Mouse (Mus musculus): Measurements from ENCODE around the gene Tlx2. TPM values are rescaled to one million over a fixed set of nuclear protein-coding genes. Genes with fewer than 3 reads are reported as not detected.

The Tlx2 gene
- polyA plus RNA-seq (2016; fragmentation: Nextera tagmentation; extraction: Ambion mirVana): not detected in 2 replicates

DNA sequence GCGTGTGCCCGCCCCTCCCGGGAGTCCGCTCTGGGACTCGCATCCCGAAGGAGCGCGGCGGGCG is at the start of gene Tlx2:
Gene Tlx2, minus strand, starts transcription at position 47 of the 64 bp plus-strand sequence.
- Histone ChIP-seq H3K27me3 (peaks cover 100% of the 10 kb centered on the region), H3K9me3 (no peaks in the 10 kb centered on the region), H3K4me3 (replicated peaks) (peak within 1 kb of the TSS; percentile 31), H3K4me2 (peak within 1 kb of the TSS; percentile 39), H3K36me3 (replicated peaks) (no peaks in the 10 kb centered on the region), H3K4me1 (peaks cover 26% of the 10 kb centered on the region), H3K9ac (no peak within 1 kb of the TSS), H3K27ac (no peak within 1 kb of the TSS)
- ATAC-seq (ENCODE audit: low FRiP score): no peak
- 1% methylated on average over 10 of the region's 10 CpGs for WGBS

- Histone ChIP-seq H3K36me3 (replicated peaks) (peaks cover 39% of the 10 kb centered on the region), H3K9ac (peak overlapping the region; percentile 86; the same call in 1 of the 2 replicates), H3K27ac (no peak overlapping the region), H3K27me3 (no peaks in the 10 kb centered on the region), H3K4me2 (peak overlapping the region; percentile 94), H3K9me3 (no peaks in the 10 kb centered on the region), H3K4me1 (peaks cover 65% of the 10 kb centered on the region), H3K4me3 (replicated peaks) (peak overlapping the region; percentile 79)
- WGBS: 85% methylated on average over 7 of the region's 7 CpGs
- ATAC-seq (ENCODE audit: low FRiP score): no peak
These were observed 49.6 kb upstream of the Tlx2 start for GRCm38 (mm10) chr6:83119734-83120051.

GRCm38 (mm10) chr6:83118825-83119733 is 49.0 kb upstream of the Tlx2 start:
- Histone ChIP-seq H3K4me1 (peaks cover 64% of the 10 kb centered on the region), H3K27ac (0 out of 2 replicates have a peak overlapping the region, but pooled peaks have one; percentile 46), H3K36me3 (replicated peaks) (peaks cover 39% of the 10 kb centered on the region), H3K9me3 (no peaks in the 10 kb centered on the region), H3K27me3 (no peaks in the 10 kb centered on the region), H3K4me3 (replicated peaks) (no peak overlapping the region; the same call in 1 of the 2 replicates), H3K4me2 (no peak overlapping the region), H3K9ac (0 out of 2 replicates have a peak overlapping the region, but pooled peaks have one; percentile 86)
- no peak for ATAC-seq (ENCODE audit: low FRiP score)
- 90% methylated on average over 14 of the region's 14 CpGs for WGBS

GRCm38 (mm10) chr6:83118369-83118768 is 48.3 kb upstream of the Tlx2 start:
- ATAC-seq (ENCODE audit: low FRiP score): no peak
- peaks cover 57% of the 10 kb centered on the region for H3K4me1 ChIP-seq
- peaks cover 35% of the 10 kb centered on the region for H3K36me3 ChIP-seq (replicated peaks)
- 89% methylated on average over 11 of the region's 11 CpGs for WGBS
- no peaks in the 10 kb centered on the region for H3K9me3 ChIP-seq
- H3K4me2 ChIP-seq: no peak overlapping the region
- no peak overlapping the region for H3K4me3 ChIP-seq (replicated peaks)
- no peaks in the 10 kb centered on the region for H3K27me3 ChIP-seq
- no peak overlapping the region for H3K9ac ChIP-seq
- H3K27ac ChIP-seq: peak overlapping the region; percentile 31; the same call in 1 of the 2 replicates

GRCm38 (mm10) chr6:83117616-83118015 is 47.5 kb upstream of the Tlx2 start:
- peaks cover 29% of the 10 kb centered on the region for H3K36me3 ChIP-seq (replicated peaks)
- no peaks in the 10 kb centered on the region for H3K9me3 ChIP-seq
- no peak overlapping the region for H3K9ac ChIP-seq
- no peak overlapping the region for H3K27ac ChIP-seq
- peaks cover 50% of the 10 kb centered on the region for H3K4me1 ChIP-seq
- H3K4me2 ChIP-seq: no peak overlapping the region
- 91% methylated on average over 13 of the region's 13 CpGs for WGBS
- no peak for ATAC-seq (ENCODE audit: low FRiP score)
- no peak overlapping the region for H3K4me3 ChIP-seq (replicated peaks)
- H3K27me3 ChIP-seq: no peaks in the 10 kb centered on the region

- no peak for ATAC-seq (ENCODE audit: low FRiP score)
- no peak overlapping the region for H3K9ac ChIP-seq
- H3K36me3 ChIP-seq (replicated peaks): peaks cover 29% of the 10 kb centered on the region
- no peaks in the 10 kb centered on the region for H3K9me3 ChIP-seq
- WGBS: 91% methylated on average over 4 of the region's 4 CpGs
- H3K4me3 ChIP-seq (replicated peaks): peak overlapping the region; percentile 83; the same call in 1 of the 2 replicates
- no peaks in the 10 kb centered on the region for H3K27me3 ChIP-seq
- H3K27ac ChIP-seq: no peak overlapping the region
- H3K4me1 ChIP-seq: peaks cover 45% of the 10 kb centered on the region
- peak overlapping the region; percentile 6; the same call in 1 of the 2 replicates for H3K4me2 ChIP-seq
These were observed 47.0 kb upstream of the Tlx2 start for GRCm38 (mm10) chr6:83117165-83117438.

GRCm38 (mm10) chr6:83116373-83117164 is 46.5 kb upstream of the Tlx2 start:
- no peak for ATAC-seq (ENCODE audit: low FRiP score)
- no peak overlapping the region for H3K27ac ChIP-seq

GRCm38 (mm10) chr6:83115682-83116372 is 45.7 kb upstream of the Tlx2 start:
- 3% methylated on average over 27 of the region's 48 CpGs for WGBS
- H3K4me1 ChIP-seq: peaks cover 44% of the 10 kb centered on the region
- no peaks in the 10 kb centered on the region for H3K27me3 ChIP-seq
- peak overlapping the region; percentile 92 for H3K9ac ChIP-seq
- ATAC-seq (ENCODE audit: low FRiP score): peak; percentile 75
- H3K27ac ChIP-seq: peak overlapping the region; percentile 79
- peak overlapping the region; percentile 83 for H3K4me3 ChIP-seq (replicated peaks)
- H3K9me3 ChIP-seq: no peaks in the 10 kb centered on the region
- peak overlapping the region; percentile 96 for H3K4me2 ChIP-seq
- peaks cover 34% of the 10 kb centered on the region for H3K36me3 ChIP-seq (replicated peaks)

More at GRCm38 (mm10) chr6:83116373-83117164, 46.5 kb upstream of the Tlx2 start:
- Histone ChIP-seq H3K4me3 (replicated peaks) (peak overlapping the region; percentile 83), H3K27me3 (no peaks in the 10 kb centered on the region), H3K4me1 (peaks cover 44% of the 10 kb centered on the region), H3K36me3 (replicated peaks) (peaks cover 29% of the 10 kb centered on the region), H3K4me2 (peak overlapping the region; percentile 96), H3K9me3 (no peaks in the 10 kb centered on the region), H3K9ac (peak overlapping the region; percentile 92)
- WGBS: 88% methylated on average over 11 of the region's 11 CpGs

GRCm38 (mm10) chr6:83115011-83115671 is 45.0 kb upstream of the Tlx2 start, which contains the start of gene Mogs:
TSS of gene Mogs (plus strand) at chr6:83115496.
- ATAC-seq (ENCODE audit: low FRiP score): peak; percentile 92
- peaks cover 34% of the 10 kb centered on the region for H3K36me3 ChIP-seq (replicated peaks)
- H3K27ac ChIP-seq: peak within 1 kb of the TSS; percentile 79
- H3K27me3 ChIP-seq: no peaks in the 10 kb centered on the region
- H3K9me3 ChIP-seq: no peaks in the 10 kb centered on the region
- peak within 1 kb of the TSS; percentile 96 for H3K4me2 ChIP-seq
- 2% methylated on average over 45 of the region's 58 CpGs for WGBS
- H3K9ac ChIP-seq: peak within 1 kb of the TSS; percentile 92
- H3K4me3 ChIP-seq (replicated peaks): peak within 1 kb of the TSS; percentile 83
- peaks cover 42% of the 10 kb centered on the region for H3K4me1 ChIP-seq

GRCm38 (mm10) chr6:83111510-83112136 is 41.5 kb upstream of the Tlx2 start:
- no peak overlapping the region for H3K4me3 ChIP-seq (replicated peaks)
- 86% methylated on average over 4 of the region's 4 CpGs for WGBS
- no peak overlapping the region for H3K9ac ChIP-seq
- no peak overlapping the region for H3K4me2 ChIP-seq
- H3K9me3 ChIP-seq: no peaks in the 10 kb centered on the region
- no peak for ATAC-seq (ENCODE audit: low FRiP score)
- H3K27ac ChIP-seq: no peak overlapping the region
- peaks cover 5% of the 10 kb centered on the region; the same call in 1 of the 2 replicates for H3K36me3 ChIP-seq (replicated peaks)
- no peaks in the 10 kb centered on the region for H3K27me3 ChIP-seq
- H3K4me1 ChIP-seq: peaks cover 39% of the 10 kb centered on the region

GRCm38 (mm10) chr6:83108762-83109668 is 38.9 kb upstream of the Tlx2 start, which contains the start of gene Mrpl53:
TSS of gene Mrpl53 (plus strand) at chr6:83109040.
- no peaks in the 10 kb centered on the region for H3K9me3 ChIP-seq
- ATAC-seq (ENCODE audit: low FRiP score): peak; percentile 86
- peak within 1 kb of the TSS; percentile 78 for H3K27ac ChIP-seq
- no peaks in the 10 kb centered on the region for H3K27me3 ChIP-seq
- under 1% methylated on average over 76 of the region's 76 CpGs for WGBS
- peak within 1 kb of the TSS; percentile 91 for H3K4me3 ChIP-seq (replicated peaks)
- H3K4me2 ChIP-seq: peak within 1 kb of the TSS; percentile 90
- peaks cover 5% of the 10 kb centered on the region; the same call in 1 of the 2 replicates for H3K36me3 ChIP-seq (replicated peaks)
- H3K4me1 ChIP-seq: peaks cover 23% of the 10 kb centered on the region
- peak within 1 kb of the TSS; percentile 89 for H3K9ac ChIP-seq
